In the genomic region with DNA sequence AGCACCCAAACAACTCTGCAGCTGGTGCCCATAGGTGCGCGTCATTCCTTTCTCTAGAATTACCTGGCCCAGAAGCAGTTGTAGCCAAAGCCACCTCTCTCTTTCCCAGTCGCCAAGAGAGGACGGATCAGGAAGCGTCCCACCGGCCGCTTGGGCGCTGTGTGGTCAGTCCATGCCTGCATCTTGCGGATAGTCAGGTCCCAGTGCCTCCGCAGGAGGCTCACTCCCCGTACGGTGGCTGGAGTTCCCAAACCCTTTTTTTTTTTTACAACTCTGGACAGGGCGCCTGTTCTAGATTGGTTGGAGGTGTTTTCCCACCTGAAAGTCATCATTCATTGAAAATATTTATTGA, we compare ENCODE assay signal across 8 mouse cellular contexts. TPM values are rescaled to one million over a fixed set of nuclear protein-coding genes. Genes with fewer than 3 reads are reported as not detected.
DNase-seq lines count a peak whose midpoint lies in the region; ATAC-seq and TF ChIP-seq lines count a peak whose summit lies in the region.

No protein-coding gene starts in this region.

- H3K4me3 ChIP-seq in kidney, postnatal 0 days (replicated peaks; ENCODE audit: low read depth, low read length), result peak overlapping the region; percentile 57
- peak overlapping the region; percentile 73 for H3K4me3 ChIP-seq in embryonic facial prominence, embryonic 13.5 days
- peak overlapping the region; percentile 59 for H3K4me3 ChIP-seq in intestine, embryonic 15.5 days (replicated peaks)
- peak overlapping the region; percentile 65 for H3K4me3 ChIP-seq in midbrain, postnatal 0 days (ENCODE audit: low read depth, low read length)

- peaks cover 8% of the 10 kb centered on the region; the same call in 1 of the 2 replicates for H3K4me1 ChIP-seq in kidney, postnatal 0 days (replicated peaks; ENCODE audit: insufficient read depth, low read length)
- peaks cover 14% of the 10 kb centered on the region for H3K4me1 ChIP-seq in embryonic facial prominence, embryonic 13.5 days
- peaks cover 36% of the 10 kb centered on the region for H3K4me1 ChIP-seq in intestine, embryonic 15.5 days (replicated peaks)
- H3K4me1 ChIP-seq in midbrain, postnatal 0 days (ENCODE audit: insufficient read depth, low read length), result no peaks in the 10 kb centered on the region

- TF ChIP-seq CTCF in kidney, postnatal 0 days (IDR thresholded peaks at IDR 0.05; ENCODE audit: low read depth), result no peak
- TF ChIP-seq CTCF in midbrain, postnatal 0 days (IDR thresholded peaks at IDR 0.05), result 0 out of 2 replicates have a peak, but pooled peaks have one; percentile 4

- peak overlapping the region; percentile 89 for H3K4me2 ChIP-seq in kidney, postnatal 0 days (ENCODE audit: low read length)
- peak overlapping the region; percentile 93 for H3K4me2 ChIP-seq in embryonic facial prominence, embryonic 13.5 days
- H3K4me2 ChIP-seq in intestine, embryonic 15.5 days (replicated peaks), result peak overlapping the region; percentile 89
- peak overlapping the region; percentile 99 for H3K4me2 ChIP-seq in midbrain, postnatal 0 days (ENCODE audit: low read depth, low read length, poor library complexity, severe bottlenecking)

- no peaks in the 10 kb centered on the region for H3K36me3 ChIP-seq in kidney, postnatal 0 days (ENCODE audit: insufficient read depth, low read length)
- H3K36me3 ChIP-seq in embryonic facial prominence, embryonic 13.5 days, result no peaks in the 10 kb centered on the region
- no peaks in the 10 kb centered on the region for H3K36me3 ChIP-seq in intestine, embryonic 15.5 days
- no peaks in the 10 kb centered on the region for H3K36me3 ChIP-seq in midbrain, postnatal 0 days (ENCODE audit: insufficient read depth, low read length)

- no peaks in the 10 kb centered on the region for H3K27me3 ChIP-seq in kidney, postnatal 0 days (ENCODE audit: insufficient read depth, low read length)
- no peaks in the 10 kb centered on the region; the same call in 1 of the 2 replicates for H3K27me3 ChIP-seq in embryonic facial prominence, embryonic 13.5 days
- H3K27me3 ChIP-seq in intestine, embryonic 15.5 days (replicated peaks), result no peaks in the 10 kb centered on the region
- no peaks in the 10 kb centered on the region for H3K27me3 ChIP-seq in midbrain, postnatal 0 days (ENCODE audit: insufficient read depth, low read length)

- peak overlapping the region; percentile 97 for H3K27ac ChIP-seq in kidney, postnatal 0 days
- H3K27ac ChIP-seq in embryonic facial prominence, embryonic 13.5 days, result peak overlapping the region; percentile 96
- H3K27ac ChIP-seq in intestine, embryonic 15.5 days, result peak overlapping the region; percentile 99
- H3K27ac ChIP-seq in midbrain, postnatal 0 days (ENCODE audit: low read depth, low read length), result no peak overlapping the region

- ATAC-seq in kidney, postnatal 0 days (replicated peaks; ENCODE audit: low FRiP score, low read depth), result no peak
- peak; percentile 15; the same call in 1 of the 2 replicates for ATAC-seq in embryonic facial prominence, embryonic 13.5 days (ENCODE audit: insufficient number of reproducible peaks, insufficient read depth, low FRiP score, low TSS enrichment, low read depth)
- no peak; the same call in 1 of the 2 replicates for ATAC-seq in intestine, embryonic 15.5 days
- ATAC-seq in midbrain, postnatal 0 days (ENCODE audit: low FRiP score), result peak; percentile 6; the same call in 1 of the 2 replicates

- no peak for DNase-seq in kidney, postnatal 0 days (ENCODE audit: low spot score)
- DNase-seq in kidney, adult 11 months, result no peak
- DNase-seq in midbrain, postnatal 0 days (ENCODE audit: low spot score), result no peak
- no peak for DNase-seq in layer of hippocampus, postnatal 25 days (ENCODE audit: extremely low spot score in 1 of 2, low spot score in 1 of 2)
- DNase-seq in embryo, embryonic 11 days, result no peak
- DNase-seq in urinary bladder, adult 18-20 months (ENCODE audit: low spot score in 2 of 2), result no peak

- H3K9ac ChIP-seq in kidney, postnatal 0 days (ENCODE audit: low read depth, low read length), result peak overlapping the region; percentile 82
- peak overlapping the region; percentile 89 for H3K9ac ChIP-seq in embryonic facial prominence, embryonic 13.5 days
- peak overlapping the region; percentile 84 for H3K9ac ChIP-seq in intestine, embryonic 15.5 days
- H3K9ac ChIP-seq in midbrain, postnatal 0 days (replicated peaks; ENCODE audit: low read length, poor library complexity, severe bottlenecking), result peak overlapping the region; percentile 77

- no peaks in the 10 kb centered on the region for H3K9me3 ChIP-seq in kidney, postnatal 0 days (replicated peaks; ENCODE audit: low read length)
- H3K9me3 ChIP-seq in embryonic facial prominence, embryonic 13.5 days, result peaks cover 4% of the 10 kb centered on the region; the same call in 1 of the 2 replicates
- no peaks in the 10 kb centered on the region for H3K9me3 ChIP-seq in intestine, embryonic 15.5 days
- no peaks in the 10 kb centered on the region for H3K9me3 ChIP-seq in midbrain, postnatal 0 days (ENCODE audit: low read length)

- 0% methylated on average over 13 of the region's 13 CpGs for WGBS in kidney, postnatal 0 days
- under 1% methylated on average over 13 of the region's 13 CpGs for WGBS in embryonic facial prominence, embryonic 13.5 days
- WGBS in intestine, embryonic 15.5 days, result 2% methylated on average over 13 of the region's 13 CpGs
- WGBS in midbrain, postnatal 0 days, result under 1% methylated on average over 13 of the region's 13 CpGs

RNA-seq across cellular contexts. Expression of gene H3f3a, which starts 35.4 kb away (rescaled TPM):
- 2,528 and 2,557 TPM in 2 replicates for polyA plus RNA-seq in kidney, postnatal 0 days (2015; fragmentation: Nextera tagmentation; extraction: Ambion mirVana)
- 2,801 and 3,318 TPM in 2 replicates for polyA plus RNA-seq in embryonic facial prominence, embryonic 13.5 days (2015; fragmentation: Nextera tagmentation; extraction: Ambion mirVana)
- 1,771 and 1,977 TPM in 2 replicates for polyA plus RNA-seq in intestine, embryonic 15.5 days (2015; fragmentation: Nextera tagmentation; extraction: Ambion mirVana)
- total RNA-seq in midbrain, postnatal 0 days (2014; rRNA removed), result 1,783 and 3,084 TPM in 2 replicates
- 1,997 and 2,039 TPM in 2 replicates for polyA plus RNA-seq in midbrain, postnatal 0 days (2015; fragmentation: Nextera tagmentation; extraction: Ambion mirVana)
- total RNA-seq in layer of hippocampus, postnatal 25 days (2021), result 100 to 1,000 TPM; 388 to 399 TPM

RNA-seq across cellular contexts. Expression of gene Acbd3, which starts 52.5 kb away (rescaled TPM):
- polyA plus RNA-seq in kidney, postnatal 0 days (2015; fragmentation: Nextera tagmentation; extraction: Ambion mirVana), result 18.5 and 19.6 TPM in 2 replicates
- 24.1 and 25.5 TPM in 2 replicates for polyA plus RNA-seq in embryonic facial prominence, embryonic 13.5 days (2015; fragmentation: Nextera tagmentation; extraction: Ambion mirVana)
- 18.8 and 20.0 TPM in 2 replicates for polyA plus RNA-seq in intestine, embryonic 15.5 days (2015; fragmentation: Nextera tagmentation; extraction: Ambion mirVana)
- total RNA-seq in midbrain, postnatal 0 days (2014; rRNA removed), result 30.0 and 42.5 TPM in 2 replicates
- polyA plus RNA-seq in midbrain, postnatal 0 days (2015; fragmentation: Nextera tagmentation; extraction: Ambion mirVana), result 15.8 and 18.8 TPM in 2 replicates
- 10 to 100 TPM; 32.7 to 34.9 TPM for total RNA-seq in layer of hippocampus, postnatal 25 days (2021)

Comparison
In these comparisons a context has a peak if more than half of its experiments do, and no peak if none do; other contexts are left out.
1. ATAC-seq: peak in embryonic facial prominence, embryonic 13.5 days (single experiment) and midbrain, postnatal 0 days (single experiment); none in kidney, postnatal 0 days (single experiment) and intestine, embryonic 15.5 days (single experiment).
2. Peak in every context shown above with its lines, with median percentiles within 50 percentile points of each other: H3K4me2 ChIP-seq, H3K4me3 ChIP-seq and H3K9ac ChIP-seq.